Mouse (Mus musculus): ENCODE measurements around the gene Tifab.

Gene Tifab

DNA sequence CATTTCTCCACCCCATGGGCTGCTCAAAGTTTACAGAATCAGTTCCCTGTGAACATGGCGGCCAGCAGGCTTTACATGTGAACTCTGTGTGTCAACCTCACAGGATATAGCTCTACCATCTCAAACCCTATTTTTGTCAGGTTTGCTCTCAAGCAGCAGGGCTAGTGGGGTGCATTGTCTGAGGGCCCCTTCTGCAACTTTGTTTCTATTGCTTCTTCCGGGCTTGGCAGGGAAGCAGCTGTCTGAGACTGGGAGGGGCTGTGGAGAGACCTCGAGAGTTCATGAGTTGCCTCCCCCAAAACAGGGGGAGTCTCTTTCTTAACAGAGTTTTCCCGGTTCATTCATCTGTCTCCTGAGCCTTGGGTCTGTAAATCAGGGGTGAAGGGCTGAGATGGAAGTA is 2.8 kb downstream of the Tifab start:
- DNase-seq: no peak

GRCm38 (mm10) chr13:56172901-56173545 is 5.7 kb downstream of the Tifab start:
- DNase-seq: no peak

- DNase-seq: no peak
Measured at GRCm38 (mm10) chr13:56172106-56172505, 6.6 kb downstream of the Tifab start.

GRCm38 (mm10) chr13:56168403-56168781 is 10.3 kb downstream of the Tifab start:
- no peak for DNase-seq

DNA sequence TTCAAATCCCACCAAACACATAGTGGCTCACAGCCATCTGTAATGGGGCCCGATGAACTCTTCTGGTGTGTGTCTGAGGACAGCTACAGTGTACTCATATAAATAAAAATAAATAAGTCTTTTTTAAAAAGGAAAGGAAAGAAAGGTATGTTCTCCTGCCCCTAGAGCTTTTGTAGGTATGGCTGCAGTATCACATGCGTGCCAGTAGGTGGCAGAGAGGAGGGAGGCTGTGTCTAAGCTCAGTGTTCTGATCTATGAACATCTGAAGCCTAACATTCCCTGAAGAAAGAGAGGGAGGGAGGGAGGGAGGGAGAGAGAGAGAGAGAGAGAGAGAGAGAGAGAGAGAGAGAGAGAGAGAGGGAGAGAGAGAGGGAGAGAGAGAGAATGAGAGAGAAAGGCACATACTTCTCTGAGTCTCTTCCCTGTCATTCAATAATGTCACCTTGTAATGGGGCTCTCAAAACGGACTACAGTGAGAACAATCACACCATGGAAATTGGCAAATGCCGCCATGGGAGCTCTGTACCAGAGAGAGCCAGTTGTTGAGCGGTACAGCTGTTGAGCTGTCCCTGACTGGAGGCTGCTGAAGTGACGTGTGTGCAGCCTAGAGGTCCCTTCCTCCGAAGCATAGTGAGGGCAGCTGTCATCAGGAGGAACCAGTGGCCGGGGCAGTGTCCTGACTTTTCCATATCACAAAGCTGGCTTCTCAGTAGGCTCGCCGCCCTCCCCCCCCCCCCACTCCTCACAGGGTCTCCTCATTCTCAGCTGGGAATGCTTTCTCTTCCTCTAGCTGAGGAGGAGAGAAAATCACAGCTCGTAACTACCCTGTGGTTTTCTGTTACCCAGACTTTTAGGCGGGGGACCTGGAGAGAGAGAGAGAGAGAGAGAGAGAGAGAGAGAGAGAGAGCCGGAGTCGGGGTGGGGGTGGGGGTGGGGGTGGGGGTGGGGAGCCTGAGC is 11.0 kb downstream of the Tifab start:
- DNase-seq: no peak

GRCm38 (mm10) chr13:56165561-56165960 is 13.1 kb downstream of the Tifab start:
- no peak for DNase-seq

DNA sequence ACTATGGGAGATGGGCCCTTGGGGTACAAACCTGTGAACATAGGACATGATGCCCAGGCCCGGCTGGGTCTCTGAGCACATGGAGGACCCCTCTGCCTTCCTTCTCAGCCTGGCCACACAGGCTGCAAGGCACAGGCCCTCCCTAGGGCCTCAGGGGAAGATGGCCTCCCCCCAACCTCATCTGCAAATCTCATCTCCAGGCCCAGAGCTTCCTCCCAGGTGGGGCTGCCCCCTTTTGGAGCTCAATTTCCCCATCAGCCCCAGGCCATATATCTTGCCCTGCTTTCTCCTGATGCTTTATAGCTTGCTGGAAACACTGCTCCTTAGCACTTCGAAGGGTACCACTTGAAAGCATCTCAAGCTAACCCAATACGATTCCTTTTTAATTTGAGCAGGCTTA is 14.3 kb downstream of the Tifab start:
- DNase-seq: no peak

- DNase-seq: peak; percentile 84
Measured at GRCm38 (mm10) chr13:56163751-56164150, 14.9 kb downstream of the Tifab start.

GRCm38 (mm10) chr13:56162859-56163258 is 15.8 kb downstream of the Tifab start:
- DNase-seq: no peak

DNA sequence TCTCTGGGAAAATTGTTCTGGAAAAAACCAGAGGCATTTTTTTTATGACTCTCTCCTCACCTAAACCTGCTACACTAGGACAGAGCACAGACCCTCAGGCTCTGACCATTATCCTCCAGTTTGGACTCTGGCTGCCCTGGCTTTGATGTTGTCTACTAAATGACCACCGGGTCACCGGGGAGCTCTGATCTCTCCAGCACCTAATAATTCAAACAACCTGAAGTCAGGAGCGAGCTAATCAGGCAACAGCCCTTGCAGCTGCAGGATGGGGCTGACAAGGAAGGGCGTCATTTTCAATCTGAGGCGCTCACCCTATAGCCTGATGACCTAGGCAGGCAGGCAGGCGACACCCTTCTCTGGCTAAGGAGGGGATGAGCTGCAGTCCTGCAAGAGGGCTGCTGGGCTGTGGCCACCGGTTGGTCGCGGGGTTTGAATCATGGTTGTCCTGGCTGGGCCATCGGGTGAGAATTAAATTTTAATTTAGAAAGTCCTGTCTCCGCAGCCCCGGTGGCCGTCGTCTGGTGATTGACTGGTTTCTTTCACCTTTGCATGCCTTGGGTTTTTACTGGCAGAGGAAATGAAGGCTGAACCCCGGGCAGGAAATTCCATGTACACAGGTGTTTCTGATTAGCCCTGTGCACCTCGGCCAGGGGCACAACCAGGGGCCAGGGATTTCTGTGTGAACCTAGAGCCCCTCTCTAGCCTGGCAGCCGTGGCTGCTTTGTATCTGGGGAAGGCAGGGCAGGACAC is 18.9 kb downstream of the Tifab start:
- no peak for DNase-seq

DNA sequence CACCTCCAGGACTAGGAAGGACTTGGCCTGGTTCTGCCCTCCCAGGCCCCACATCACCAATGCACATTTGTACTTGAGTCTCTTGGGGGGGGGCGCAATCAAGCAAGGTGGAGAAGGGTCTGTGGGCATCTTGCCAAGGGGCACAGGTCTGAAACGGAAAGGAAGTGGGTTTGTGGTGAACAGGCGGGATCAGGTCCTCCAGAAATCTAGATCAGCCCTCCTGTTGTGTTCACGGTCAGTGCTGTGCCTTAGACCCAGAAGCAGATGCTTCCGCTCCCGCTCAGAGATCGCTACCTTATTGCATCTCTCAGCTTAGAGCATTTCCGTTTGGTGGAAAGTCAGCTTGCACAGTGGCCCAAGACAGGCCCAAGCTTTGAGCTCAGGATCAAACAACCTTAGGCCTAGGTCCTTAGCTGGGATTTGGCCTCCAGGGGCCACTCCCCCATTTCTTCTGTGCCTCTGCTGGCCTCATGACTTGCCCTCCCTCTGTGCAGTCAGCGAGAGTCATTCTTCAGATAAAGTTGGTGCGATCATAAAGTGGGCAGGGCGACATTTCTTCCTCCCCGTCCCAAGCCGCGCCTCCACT is 19.6 kb downstream of the Tifab start:
- no peak for DNase-seq

- DNase-seq: no peak
Measured at GRCm38 (mm10) chr13:56155671-56156070, 23.0 kb downstream of the Tifab start.

GRCm38 (mm10) chr13:56155048-56155447 is 23.6 kb downstream of the Tifab start:
- no peak for DNase-seq

GRCm38 (mm10) chr13:56152773-56153460 is 25.8 kb downstream of the Tifab start:
- DNase-seq: peak; percentile 27

- DNase-seq: peak; percentile 87
Measured at GRCm38 (mm10) chr13:56151404-56152226, 27.1 kb downstream of the Tifab start.

DNA sequence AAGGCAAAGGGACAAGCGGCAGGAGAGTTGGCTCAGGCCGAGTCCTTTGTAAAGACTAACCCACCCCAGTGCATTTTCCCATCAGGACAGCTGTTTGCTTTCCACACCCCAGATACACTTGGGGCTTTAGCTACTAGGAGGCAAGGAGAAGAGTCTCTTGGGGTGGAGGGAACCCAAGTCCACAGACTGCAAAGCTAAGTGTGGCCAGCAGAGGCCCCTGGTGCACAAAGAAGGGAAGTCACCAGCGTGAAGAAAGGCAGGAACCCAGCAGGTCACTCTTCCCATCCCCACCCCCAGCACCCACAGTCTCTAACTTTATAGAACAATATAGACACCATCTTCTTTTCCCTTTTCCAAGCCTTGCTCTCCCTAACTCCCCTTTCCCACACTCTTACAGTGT is 33.2 kb downstream of the Tifab start:
- peak; percentile 58 for DNase-seq

GRCm38 (mm10) chr13:56144021-56144420 is 34.7 kb downstream of the Tifab start:
- DNase-seq: peak; percentile 34

DNA sequence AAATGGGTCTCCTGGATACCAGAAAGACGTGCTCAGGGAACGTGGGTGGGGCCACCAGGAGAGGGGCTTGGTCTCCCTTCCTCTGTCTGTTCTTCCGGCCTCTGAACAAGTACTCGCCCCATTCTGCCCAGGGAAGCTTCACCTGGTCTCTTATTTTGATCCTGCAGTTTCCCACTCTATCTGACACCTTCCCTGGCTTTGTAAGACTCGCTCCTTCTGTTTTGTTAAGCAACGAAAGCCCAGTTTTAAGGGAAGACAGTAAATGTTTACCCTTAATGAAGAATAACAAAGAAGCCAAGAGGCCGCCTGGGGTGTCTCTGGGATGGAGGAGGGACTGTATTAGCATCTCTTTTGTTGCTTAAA is 35.6 kb downstream of the Tifab start:
- no peak for DNase-seq

- DNase-seq: no peak
Measured at GRCm38 (mm10) chr13:56142382-56143150, 36.1 kb downstream of the Tifab start.

DNA sequence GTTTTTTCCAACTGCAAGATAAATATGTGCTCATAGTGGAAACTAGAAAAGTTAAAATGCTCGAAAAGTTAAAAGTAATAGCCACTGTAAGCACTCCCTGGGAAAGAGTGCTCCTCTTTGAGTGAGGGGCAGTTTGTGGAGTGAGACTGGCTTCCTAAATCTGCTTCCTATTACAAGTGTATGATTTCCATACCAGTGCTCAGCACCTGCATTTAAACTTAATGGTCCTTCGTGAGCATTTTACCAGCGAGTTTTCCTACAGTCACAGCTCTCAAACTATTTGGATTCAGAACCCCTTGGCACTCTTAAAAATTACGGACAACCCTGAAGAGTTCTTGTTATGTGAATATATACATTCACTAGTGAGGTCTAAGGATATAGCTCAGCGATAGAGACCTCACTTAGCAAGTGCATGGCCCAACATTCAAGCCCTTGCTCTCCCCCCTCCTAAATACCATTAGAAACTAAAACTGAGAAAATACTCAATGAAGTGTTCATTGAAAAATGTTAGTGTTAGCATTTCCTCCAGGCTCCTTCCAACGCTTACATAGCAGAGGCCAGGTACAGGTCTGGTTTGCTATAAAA is 39.4 kb downstream of the Tifab start:
- DNase-seq: no peak
